Mouse (Mus musculus): ENCODE measurements around the gene Cdpf1.
A peak's percentile ranks its signal among the peaks of the same experiment; 100 is the strongest.
"Not testable (repeated sequence)": the region's sequence is repeated elsewhere in the genome, so short reads cannot be mapped to it uniquely, and the experiment has no call there.

The Cdpf1 gene

GRCm38 (mm10) chr15:85808031-85808430 lies 3.5 kb downstream of the Cdpf1 start:
- DNase-seq = no peak

- DNase-seq = no peak
Measured at GRCm38 (mm10) chr15:85807404-85807803, 4.1 kb downstream of the Cdpf1 start.

DNA sequence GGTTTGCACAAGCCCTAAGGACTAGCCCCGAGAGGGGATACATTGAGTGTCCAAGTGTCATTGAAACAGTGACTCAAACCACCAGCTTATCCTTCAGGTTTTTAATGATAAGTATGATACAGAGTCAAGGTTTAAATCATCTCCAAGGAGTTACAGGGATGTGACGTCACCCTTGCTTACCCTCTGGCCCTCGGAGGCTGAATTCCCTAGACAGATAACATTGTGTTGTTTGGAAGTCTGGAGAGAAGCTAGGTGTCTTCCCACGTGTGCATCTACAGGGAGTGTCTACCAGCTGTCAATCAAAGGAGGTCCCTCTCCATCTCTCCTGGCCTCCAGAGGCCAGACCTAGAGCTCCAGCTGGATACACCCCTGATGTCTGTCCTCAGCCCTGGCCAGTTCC lies 4.6 kb downstream of the Cdpf1 start:
- no peak for DNase-seq

DNA sequence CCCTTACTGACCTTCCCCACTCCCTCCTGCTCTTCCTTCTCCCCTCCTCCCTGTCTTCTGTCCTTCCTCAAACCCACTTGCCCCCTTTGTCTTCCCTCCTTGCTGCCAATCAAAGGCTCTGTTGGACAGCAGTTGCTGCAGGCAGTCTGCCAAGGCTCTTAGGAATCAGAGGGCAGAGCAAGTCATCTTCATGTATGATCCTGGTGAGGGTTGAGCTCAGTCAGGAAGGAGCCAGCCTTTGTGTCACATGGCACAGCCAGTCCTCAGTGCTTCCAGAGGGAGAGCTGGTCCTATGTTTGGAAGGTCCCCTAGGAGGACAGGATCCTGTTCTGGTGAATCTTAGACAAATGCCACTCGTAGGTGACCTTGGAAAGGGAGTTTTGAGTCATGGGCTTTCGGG lies 8.6 kb downstream of the Cdpf1 start:
- peak; percentile 29 for DNase-seq

GRCm38 (mm10) chr15:85798676-85799075 lies 12.8 kb downstream of the Cdpf1 start:
- DNase-seq = no peak

DNA sequence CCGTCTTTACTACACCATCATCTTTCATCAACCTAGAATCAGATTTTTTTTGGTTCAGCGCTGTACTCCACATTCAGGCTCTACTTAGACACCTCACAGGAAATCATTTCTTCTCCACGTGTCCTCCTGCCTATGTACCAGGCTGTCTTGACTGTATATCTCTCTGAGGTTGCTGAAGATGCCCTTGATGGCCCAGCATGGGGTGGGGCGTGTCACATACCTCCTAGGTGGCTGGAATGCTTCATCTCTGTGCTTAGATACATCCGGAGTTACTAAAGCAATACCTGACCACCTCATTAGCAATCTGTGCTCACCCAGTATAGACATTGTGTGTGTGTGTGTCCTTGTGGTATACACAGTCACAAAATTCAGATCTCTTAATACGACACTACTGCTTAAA lies 16.0 kb downstream of the Cdpf1 start:
- DNase-seq = no peak

DNA sequence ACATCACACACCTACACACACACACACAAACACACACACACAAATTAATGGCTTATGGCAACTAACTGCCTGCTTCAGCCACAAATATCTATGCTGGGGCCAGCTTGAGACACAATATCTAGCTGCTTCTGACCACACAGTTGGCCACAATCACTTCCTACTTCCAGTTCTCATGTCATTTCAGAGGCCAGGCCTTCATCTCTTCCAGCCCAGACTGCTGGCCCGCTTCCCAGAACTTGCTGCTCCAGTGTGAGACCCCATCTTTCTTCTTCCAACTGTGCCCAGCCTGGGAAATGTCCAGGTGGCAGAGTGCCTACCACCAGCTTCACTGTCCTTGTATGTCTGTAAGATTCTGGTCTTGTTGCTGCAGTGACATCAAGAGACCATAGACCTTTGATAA lies 18.7 kb downstream of the Cdpf1 start:
- no peak for DNase-seq

GRCm38 (mm10) chr15:85791449-85791848 lies 20.0 kb downstream of the Cdpf1 start:
- no peak for DNase-seq

DNA sequence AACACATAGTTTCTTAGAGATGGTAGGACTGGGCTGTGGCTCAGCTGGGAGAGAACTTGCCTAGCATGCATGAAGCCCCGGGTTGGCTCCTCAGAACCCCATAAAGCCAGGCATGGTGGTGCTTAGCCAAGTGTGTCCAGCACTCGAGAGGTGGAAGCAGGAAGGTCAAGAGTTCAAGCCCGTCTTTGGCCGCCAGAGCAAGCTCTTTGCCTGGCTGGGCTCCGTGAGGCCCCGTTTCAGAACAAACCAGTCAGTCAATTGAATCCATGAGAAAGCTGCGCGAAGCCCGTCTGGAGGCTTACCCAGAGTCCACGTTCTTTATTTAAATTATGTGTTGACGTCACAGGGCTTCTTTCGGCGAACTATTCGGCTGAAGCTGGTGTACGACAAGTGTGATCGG lies 22.9 kb downstream of the Cdpf1 start:
- DNase-seq = peak; percentile 31

- DNase-seq = no peak
Measured at GRCm38 (mm10) chr15:85788051-85788450, 23.4 kb downstream of the Cdpf1 start.

- DNase-seq = no peak
Measured at GRCm38 (mm10) chr15:85787482-85787881, 24.0 kb downstream of the Cdpf1 start.

GRCm38 (mm10) chr15:85786711-85787110 lies 24.8 kb downstream of the Cdpf1 start:
- DNase-seq = no peak

GRCm38 (mm10) chr15:85784341-85784740 lies 27.2 kb downstream of the Cdpf1 start:
- no peak for DNase-seq

- no peak for DNase-seq
Measured at GRCm38 (mm10) chr15:85783146-85783545, 28.4 kb downstream of the Cdpf1 start.

DNA sequence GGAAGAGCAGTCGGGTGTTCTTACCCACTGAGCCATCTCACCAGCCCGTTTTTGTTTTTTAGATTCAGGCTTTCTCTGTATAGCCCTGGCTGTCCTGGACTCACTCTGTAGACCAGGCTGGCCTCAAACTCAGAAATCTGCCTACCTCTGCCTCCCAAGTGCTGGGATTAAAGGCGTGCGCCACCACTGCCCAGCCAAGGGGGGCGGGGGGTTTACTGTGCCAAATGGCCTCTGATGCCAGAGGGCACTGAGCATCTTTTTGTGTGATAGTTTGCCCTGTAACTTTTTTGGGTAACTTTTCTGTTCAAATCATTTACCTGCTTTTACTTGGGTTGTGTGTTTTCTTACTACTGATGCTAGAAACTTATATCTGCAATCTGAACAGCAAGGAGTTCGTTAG lies 32.6 kb downstream of the Cdpf1 start:
- DNase-seq = not testable (repeated sequence)

- DNase-seq = peak; percentile 77
Measured at GRCm38 (mm10) chr15:85776771-85777170, 34.7 kb downstream of the Cdpf1 start.

DNA sequence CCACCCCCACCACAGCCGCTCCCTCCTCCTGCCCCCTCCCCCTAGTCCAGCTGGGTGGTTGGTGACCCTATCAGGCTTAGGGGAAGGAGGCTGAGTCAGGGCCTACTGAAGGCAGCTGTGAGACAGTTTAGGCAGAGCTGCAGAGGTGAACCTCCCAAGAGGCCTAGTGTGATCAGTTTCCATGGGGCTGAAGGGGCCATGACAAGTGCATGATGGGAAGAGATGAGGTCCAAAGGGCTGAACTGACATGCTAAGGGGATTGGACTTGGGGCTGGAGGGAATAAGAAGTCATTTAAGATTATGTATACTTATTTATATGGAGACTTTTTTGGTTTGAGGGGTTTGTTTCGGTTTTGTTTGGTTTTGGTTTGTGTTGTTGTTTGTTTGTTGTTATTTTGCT lies 35.3 kb downstream of the Cdpf1 start:
- no peak for DNase-seq

DNA sequence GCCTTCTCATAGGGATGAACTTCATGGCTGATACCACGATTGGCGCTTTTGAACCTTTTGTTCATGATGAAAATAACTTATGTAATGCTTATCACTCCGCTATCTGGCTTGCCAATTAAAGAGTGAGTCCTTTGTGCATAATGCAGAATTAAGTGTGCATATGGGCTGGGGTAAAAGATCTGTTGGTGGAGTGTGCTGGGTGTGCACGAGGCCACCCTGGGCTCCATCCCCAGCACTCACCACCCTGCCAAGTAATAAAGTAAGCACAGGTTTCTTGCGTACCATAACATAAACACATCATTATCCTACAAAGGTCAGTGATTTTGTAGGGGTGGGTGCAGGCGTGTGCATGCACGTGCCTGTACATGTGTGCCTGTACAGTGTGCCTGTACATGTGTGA lies 36.5 kb downstream of the Cdpf1 start:
- DNase-seq = no peak

DNA sequence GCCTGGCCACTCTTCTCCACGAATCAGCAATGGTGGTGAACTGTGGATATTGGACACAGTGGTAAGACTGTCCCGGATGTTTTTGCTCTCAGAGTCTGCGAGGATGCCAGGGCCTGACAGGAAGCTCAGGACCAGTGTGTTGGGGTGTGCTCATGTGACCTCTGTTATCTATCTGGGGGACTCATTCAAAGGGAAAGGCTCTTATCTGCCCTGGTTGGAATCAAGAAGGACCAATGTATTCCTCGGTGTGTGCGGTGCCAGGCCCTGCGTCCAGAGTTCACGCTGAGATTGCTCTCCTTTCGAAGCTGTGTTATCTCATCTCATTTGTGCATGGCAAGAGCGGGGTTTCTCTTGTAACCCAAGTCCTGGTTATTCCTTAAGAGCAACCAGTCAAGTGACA lies 37.1 kb downstream of the Cdpf1 start:
- DNase-seq = no peak

DNA sequence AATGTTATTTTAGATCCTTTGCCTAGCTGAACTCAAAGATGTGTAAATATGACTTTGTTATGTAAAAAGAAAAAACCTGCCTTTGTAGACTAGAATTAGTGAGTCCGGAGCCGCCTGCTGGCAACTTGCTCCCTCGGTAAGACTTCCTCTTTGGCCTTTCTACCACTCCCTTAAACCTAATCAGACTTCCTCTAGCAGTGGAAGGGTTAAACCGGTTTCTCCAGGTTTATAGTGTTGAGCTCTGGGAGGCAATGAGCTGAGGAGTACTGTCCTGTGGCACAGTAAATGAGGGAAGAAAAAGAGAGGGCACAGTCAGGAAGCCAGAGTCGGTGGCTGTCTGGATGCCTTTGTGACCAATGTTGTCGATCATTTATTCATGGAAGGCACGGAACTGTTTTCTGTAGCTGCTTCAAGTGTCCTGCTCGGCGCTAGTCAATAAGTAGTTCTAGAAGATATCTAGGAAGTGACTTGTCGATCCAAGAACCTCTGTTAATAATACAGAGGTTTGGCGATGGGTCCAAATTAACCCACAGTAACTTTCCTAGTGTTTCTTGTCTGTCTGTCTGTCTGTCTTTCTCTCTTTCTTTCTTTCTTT lies 39.3 kb downstream of the Cdpf1 start:
- DNase-seq = no peak

DNA sequence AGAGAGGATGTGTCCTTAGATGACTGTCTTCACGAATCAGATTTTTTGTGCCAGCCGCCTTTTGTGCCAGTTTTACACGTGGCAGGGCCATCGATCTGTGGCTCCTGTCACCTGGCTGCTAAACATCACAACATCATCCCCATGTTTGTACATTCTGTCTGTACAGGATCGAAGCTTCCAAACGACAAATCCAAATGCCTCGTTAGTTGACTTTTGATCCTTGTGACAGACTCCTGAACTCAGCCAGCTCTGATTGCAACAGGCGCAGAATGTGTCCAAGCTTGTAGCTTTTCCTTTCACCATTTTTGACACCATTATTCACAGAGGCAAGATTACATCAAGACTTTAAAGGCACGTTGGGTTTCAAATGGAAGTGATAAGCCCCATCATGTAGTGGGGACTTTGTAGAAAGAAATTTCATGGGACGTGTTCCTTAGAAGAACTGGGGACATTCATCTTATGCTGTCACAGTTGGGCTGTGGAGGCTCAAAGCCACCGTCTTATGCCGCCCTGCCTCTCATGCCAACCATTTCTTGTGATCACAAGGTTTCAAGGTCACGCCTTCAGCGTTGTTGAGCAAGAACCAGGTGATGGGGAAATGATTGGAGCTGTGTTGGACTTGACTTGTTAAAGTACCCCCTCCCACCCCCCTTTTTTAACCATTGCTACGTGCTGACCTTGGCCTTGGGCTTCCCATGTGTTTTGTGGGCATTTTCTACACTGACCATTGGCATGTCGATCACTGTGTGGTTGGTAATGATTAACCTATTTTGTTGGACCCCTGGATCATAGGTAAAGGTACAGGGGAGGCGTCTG lies 40.0 kb downstream of the Cdpf1 start:
- DNase-seq = peak; percentile 70

DNA sequence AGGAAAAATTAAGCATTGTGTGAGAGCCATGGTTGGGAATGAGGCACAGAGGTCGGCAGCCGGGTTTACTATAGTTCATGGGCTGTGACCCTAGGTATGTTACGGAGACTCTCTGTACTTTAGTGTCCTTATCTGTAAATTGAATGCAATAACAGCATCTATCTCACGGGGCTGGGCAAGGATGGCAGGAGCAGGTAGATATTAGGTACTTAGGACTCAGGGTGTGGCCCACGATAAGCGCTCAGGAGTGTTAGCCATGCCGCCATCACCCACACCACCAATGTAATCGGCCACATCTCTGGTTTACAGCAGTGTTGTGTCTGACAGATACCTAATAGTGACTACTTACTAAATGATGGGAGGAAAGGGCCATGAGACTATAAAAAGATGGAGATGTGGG lies 42.5 kb downstream of the Cdpf1 start:
- DNase-seq = no peak

- no peak for DNase-seq
Measured at GRCm38 (mm10) chr15:85766677-85767076, 44.8 kb downstream of the Cdpf1 start.

GRCm38 (mm10) chr15:85765022-85765421 lies 46.5 kb downstream of the Cdpf1 start:
- DNase-seq = no peak

DNA sequence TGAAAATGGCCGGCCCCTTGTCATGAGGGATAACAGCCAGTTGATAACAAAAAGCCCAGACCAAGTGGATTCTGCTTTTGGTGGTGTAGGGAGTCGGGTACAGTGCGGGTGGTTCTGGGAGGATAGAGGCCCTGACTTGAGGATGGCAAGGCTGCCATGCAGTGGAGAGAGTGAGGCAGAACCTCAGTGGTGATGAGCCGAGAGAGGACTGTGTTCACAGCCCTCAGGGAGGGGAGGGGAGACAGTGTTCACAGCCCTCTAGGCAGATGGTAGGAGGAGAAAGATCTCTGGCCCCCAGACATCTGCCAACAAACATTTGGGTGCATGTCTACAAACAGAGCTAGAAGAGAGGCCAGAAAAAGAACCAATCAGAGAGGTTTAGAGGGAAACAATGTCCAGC lies 48.7 kb downstream of the Cdpf1 start:
- no peak for DNase-seq
